Mouse (Mus musculus) intestine, embryonic 14.5 days (tissue): ENCODE data around the gene Npepl1. TPM values are rescaled to one million over a fixed set of nuclear protein-coding genes. Genes with fewer than 3 reads are reported as not detected.

Experiments used
- ATAC-seq: fragments of 200-750 bp; cut with Nextera tagmentation; replicated peaks from 2 replicates; pipeline ENCODE4 v1.8.0; 2017; ENCODE audit warnings: low read depth, moderate number of reproducible peaks, moderate TSS enrichment, moderate library complexity; ENCODE audit not compliant: low FRiP score, low TSS enrichment
- DNase-seq: peaks from one replicate; pipeline ENCODE4 v3.0.0-alpha.2; 2018; ENCODE audit warnings: low spot score
- H3K27ac ChIP-seq: fragments of 300-500 bp; sonication (generic); 2 replicates; pipeline ENCODE4 v1.5.1; 2014; ENCODE audit warnings: low read depth, mild to moderate bottlenecking, control low read depth
- H3K27me3 ChIP-seq: fragments of 300-500 bp; sonication (generic); replicated peaks from 2 replicates; pipeline ENCODE4 v1.6.1; 2014; ENCODE audit warnings: low read length, control low read depth; ENCODE audit not compliant: control insufficient read depth, insufficient read depth
- H3K36me3 ChIP-seq: fragments of 300-500 bp; sonication (generic); 2 replicates; pipeline ENCODE4 v1.6.1; 2014; ENCODE audit warnings: low read length, control low read depth; ENCODE audit not compliant: control insufficient read depth, insufficient read depth
- H3K4me1 ChIP-seq: fragments of 300-500 bp; sonication (generic); replicated peaks from 2 replicates; pipeline ENCODE4 v1.6.1; 2014; ENCODE audit warnings: low read length, control low read depth, mixed read lengths; ENCODE audit not compliant: control insufficient read depth, insufficient read depth
- H3K4me2 ChIP-seq: fragments of 300-500 bp; sonication (generic); 2 replicates; pipeline ENCODE4 v1.6.1; 2014; ENCODE audit warnings: low read length
- H3K4me3 ChIP-seq: fragments of 300-500 bp; sonication (generic); 2 replicates; pipeline ENCODE4 v1.5.1; 2014; ENCODE audit warnings: low read depth, low read length, control low read depth, mixed read lengths
- H3K9ac ChIP-seq: fragments of 300-500 bp; sonication (generic); 2 replicates; pipeline ENCODE4 v1.6.1; 2014; ENCODE audit warnings: mild to moderate bottlenecking, low read length
- H3K9me3 ChIP-seq: fragments of 300-500 bp; sonication (generic); 2 replicates; pipeline ENCODE4 v1.6.1; 2016; ENCODE audit warnings: low read length, control low read depth; ENCODE audit not compliant: control insufficient read depth
- WGBS: fragments of 180-500 bp; shearing (Covaris S2); extraction: QIAGEN DNeasy Blood & Tissue Kit; methylation state at CpG from one replicate; pipeline ENCODE4 v1.1.7; 2014; 5-methylcytosine and 5-hydroxymethylcytosine counted together
- polyA plus RNA-seq: library from polyadenylated mRNA; unstranded; fragments of >200 nt; fragmentation: Nextera tagmentation; extraction: Ambion mirVana; gene quantifications from 2 replicates; pipeline ENCODE4 v1.2.1, GENCODE M21; 2014

Npepl1 gene
- 55.6 and 59.9 TPM in 2 replicates for polyA plus RNA-seq

GRCm38 (mm10) chr2:174109991-174110782, at the start of gene Npepl1:
Npepl1 (plus strand) TSS chr2:174110349.
- WGBS: 3% methylated on average over 80 of the region's 90 CpGs
- ATAC-seq (peak; percentile 93), DNase-seq (peak; percentile 85)
- H3K9me3 ChIP-seq: no peaks in the 10 kb centered on the region
- H3K27ac ChIP-seq: peak within 1 kb of the TSS; percentile 54
- peak within 1 kb of the TSS; percentile 45 for H3K4me3 ChIP-seq
- H3K4me1 ChIP-seq: peaks cover 8% of the 10 kb centered on the region
- peak within 1 kb of the TSS; percentile 74 for H3K4me2 ChIP-seq
- peak within 1 kb of the TSS; percentile 79 for H3K9ac ChIP-seq
- no peaks in the 10 kb centered on the region for H3K27me3 ChIP-seq
- peaks cover 5% of the 10 kb centered on the region; the same call in 1 of the 2 replicates for H3K36me3 ChIP-seq

DNA sequence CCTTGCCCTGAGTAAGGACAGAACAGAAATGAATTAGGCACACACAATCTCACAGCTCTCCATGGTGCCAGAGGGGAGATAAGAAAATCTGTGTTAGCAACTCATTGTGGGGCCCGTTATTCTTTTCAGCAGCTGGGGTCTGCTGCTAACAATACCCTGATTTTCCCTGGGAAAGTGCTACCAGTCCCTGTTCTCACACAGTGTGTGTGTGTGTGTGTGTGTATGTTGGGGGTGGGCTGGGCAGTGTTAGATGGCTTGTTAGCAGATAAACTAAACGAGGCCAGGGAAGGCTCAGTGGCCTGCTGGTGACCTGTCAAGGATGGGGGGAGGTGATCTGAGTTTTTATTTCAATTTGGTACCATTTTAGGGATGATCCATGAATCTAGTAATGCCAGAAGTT, 48.9 kb upstream of the Npepl1 start:
- WGBS: 18% methylated on average over 2 of the region's 2 CpGs
- DNase-seq: peak; percentile 47

DNA sequence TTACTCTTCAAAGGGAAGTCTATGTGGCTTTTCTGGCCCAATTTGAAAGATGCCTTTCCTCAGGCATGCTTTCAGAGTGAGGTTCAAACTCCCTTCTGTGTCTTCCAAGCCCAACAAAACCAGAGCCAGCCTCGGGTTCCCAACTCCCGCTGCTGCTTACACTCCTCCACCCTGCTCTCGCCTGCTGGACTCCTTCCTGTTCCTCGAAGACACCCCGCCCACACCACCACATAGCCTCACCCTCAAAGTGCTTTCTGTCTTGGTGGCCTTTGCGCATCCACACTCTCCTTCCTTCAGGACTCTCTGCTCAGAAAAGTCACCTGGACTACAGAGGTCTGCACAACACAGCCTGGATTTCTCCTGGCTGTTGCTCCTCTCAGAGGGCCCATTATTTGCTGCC, 47.1 kb upstream of the Npepl1 start:
- no peaks in the 10 kb centered on the region for H3K36me3 ChIP-seq
- ATAC-seq (no peak), DNase-seq (peak; percentile 32)
- no peak overlapping the region for H3K27ac ChIP-seq
- WGBS: 67% methylated on average over 6 of the region's 6 CpGs
- no peak overlapping the region for H3K4me2 ChIP-seq
- peaks cover 10% of the 10 kb centered on the region for H3K4me1 ChIP-seq
- no peak overlapping the region for H3K9ac ChIP-seq
- no peaks in the 10 kb centered on the region for H3K9me3 ChIP-seq
- H3K27me3 ChIP-seq: no peaks in the 10 kb centered on the region
- H3K4me3 ChIP-seq: no peak overlapping the region

More for the DNA sequence above, 48.9 kb upstream of the Npepl1 start:
- ATAC-seq: no peak
- H3K4me3 ChIP-seq: no peak overlapping the region
- no peak overlapping the region for H3K27ac ChIP-seq
- no peaks in the 10 kb centered on the region for H3K27me3 ChIP-seq
- H3K4me2 ChIP-seq: no peak overlapping the region
- H3K9me3 ChIP-seq: no peaks in the 10 kb centered on the region
- H3K9ac ChIP-seq: no peak overlapping the region
- H3K4me1 ChIP-seq: peaks cover 10% of the 10 kb centered on the region
- no peaks in the 10 kb centered on the region for H3K36me3 ChIP-seq

- no peaks in the 10 kb centered on the region for H3K36me3 ChIP-seq
- 37% methylated on average over 9 of the region's 9 CpGs for WGBS
- no peak overlapping the region for H3K27ac ChIP-seq
- peaks cover 4% of the 10 kb centered on the region for H3K4me1 ChIP-seq
- H3K4me3 ChIP-seq: no peak overlapping the region
- no peaks in the 10 kb centered on the region for H3K27me3 ChIP-seq
- H3K9ac ChIP-seq: no peak overlapping the region
- ATAC-seq (no peak), DNase-seq (no peak)
- H3K9me3 ChIP-seq: no peaks in the 10 kb centered on the region
- no peak overlapping the region for H3K4me2 ChIP-seq
Observed at GRCm38 (mm10) chr2:174063527-174064211, 46.5 kb upstream of the Npepl1 start.

DNA sequence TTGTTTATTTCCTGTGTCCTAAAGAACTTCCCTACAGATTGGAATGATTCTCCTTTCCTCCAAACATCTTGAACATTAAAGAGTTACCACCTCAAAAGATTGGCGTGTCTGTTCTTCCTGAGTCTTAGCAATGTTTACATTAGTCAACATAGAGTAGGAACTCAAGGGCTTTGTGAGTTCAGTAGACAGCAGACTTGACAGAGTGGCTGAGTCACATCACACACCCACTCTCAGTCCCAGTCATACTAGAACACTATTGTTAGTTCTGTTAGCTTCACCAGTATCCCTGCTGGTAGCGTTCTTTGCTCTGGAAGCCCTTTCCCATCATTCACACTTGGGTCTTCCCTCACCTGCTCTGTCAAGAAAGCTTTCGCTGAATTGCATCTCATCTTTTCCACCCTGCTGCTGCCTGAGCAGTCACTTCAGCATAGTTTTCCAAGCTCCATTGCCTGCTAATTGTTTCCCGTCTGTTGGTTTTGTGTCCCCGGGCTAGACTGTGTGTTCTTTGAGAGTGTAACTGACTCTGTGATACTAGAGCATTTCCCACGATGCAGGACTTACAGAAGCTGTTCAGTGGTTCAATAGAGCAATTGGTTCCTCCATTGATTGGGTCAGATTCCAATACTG, 42.2 kb upstream of the Npepl1 start:
- peaks cover 4% of the 10 kb centered on the region; the same call in 1 of the 2 replicates for H3K4me1 ChIP-seq
- no peaks in the 10 kb centered on the region for H3K27me3 ChIP-seq
- no peak overlapping the region for H3K27ac ChIP-seq
- H3K9me3 ChIP-seq: no peaks in the 10 kb centered on the region
- H3K4me2 ChIP-seq: no peak overlapping the region
- no peak for ATAC-seq
- H3K4me3 ChIP-seq: no peak overlapping the region
- WGBS: 79% methylated on average over 6 of the region's 6 CpGs
- H3K36me3 ChIP-seq: no peaks in the 10 kb centered on the region
- no peak for DNase-seq
- H3K9ac ChIP-seq: no peak overlapping the region

- H3K9ac ChIP-seq: no peak overlapping the region
- DNase-seq (no peak), ATAC-seq (no peak)
- WGBS: 77% methylated on average over 3 of the region's 3 CpGs
- no peak overlapping the region for H3K27ac ChIP-seq
- no peaks in the 10 kb centered on the region for H3K27me3 ChIP-seq
- no peak overlapping the region for H3K4me2 ChIP-seq
- no peaks in the 10 kb centered on the region for H3K36me3 ChIP-seq
- H3K4me1 ChIP-seq: peaks cover 9% of the 10 kb centered on the region; the same call in 1 of the 2 replicates
- H3K9me3 ChIP-seq: no peaks in the 10 kb centered on the region
- H3K4me3 ChIP-seq: no peak overlapping the region
Observed at GRCm38 (mm10) chr2:174069532-174070049, 40.6 kb upstream of the Npepl1 start.

DNA sequence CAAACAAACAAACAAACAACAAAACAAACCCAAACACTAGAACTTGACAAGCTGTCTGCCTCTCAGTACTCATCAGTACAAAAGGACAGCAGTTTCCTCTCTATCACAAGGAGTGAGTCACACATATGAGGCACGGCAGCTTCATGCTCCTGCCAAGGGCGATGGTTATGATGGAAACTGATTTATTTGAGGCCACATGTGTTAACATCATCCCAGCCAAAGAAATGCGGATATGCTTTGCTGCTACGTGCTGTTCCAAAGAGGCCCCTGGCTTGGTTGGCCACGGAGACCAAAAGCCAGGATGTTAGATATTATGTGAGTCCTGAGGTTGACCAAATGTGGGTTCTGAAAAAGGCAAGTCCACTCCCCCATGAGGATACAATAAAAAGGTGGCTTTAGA, 38.7 kb upstream of the Npepl1 start:
- ATAC-seq (no peak), DNase-seq (no peak)
- Histone ChIP-seq H3K4me3 (no peak overlapping the region), H3K4me1 (peaks cover 20% of the 10 kb centered on the region), H3K36me3 (no peaks in the 10 kb centered on the region), H3K9me3 (no peaks in the 10 kb centered on the region), H3K27me3 (no peaks in the 10 kb centered on the region), H3K4me2 (no peak overlapping the region), H3K27ac (no peak overlapping the region), H3K9ac (no peak overlapping the region)
- 82% methylated on average over 5 of the region's 5 CpGs for WGBS

DNA sequence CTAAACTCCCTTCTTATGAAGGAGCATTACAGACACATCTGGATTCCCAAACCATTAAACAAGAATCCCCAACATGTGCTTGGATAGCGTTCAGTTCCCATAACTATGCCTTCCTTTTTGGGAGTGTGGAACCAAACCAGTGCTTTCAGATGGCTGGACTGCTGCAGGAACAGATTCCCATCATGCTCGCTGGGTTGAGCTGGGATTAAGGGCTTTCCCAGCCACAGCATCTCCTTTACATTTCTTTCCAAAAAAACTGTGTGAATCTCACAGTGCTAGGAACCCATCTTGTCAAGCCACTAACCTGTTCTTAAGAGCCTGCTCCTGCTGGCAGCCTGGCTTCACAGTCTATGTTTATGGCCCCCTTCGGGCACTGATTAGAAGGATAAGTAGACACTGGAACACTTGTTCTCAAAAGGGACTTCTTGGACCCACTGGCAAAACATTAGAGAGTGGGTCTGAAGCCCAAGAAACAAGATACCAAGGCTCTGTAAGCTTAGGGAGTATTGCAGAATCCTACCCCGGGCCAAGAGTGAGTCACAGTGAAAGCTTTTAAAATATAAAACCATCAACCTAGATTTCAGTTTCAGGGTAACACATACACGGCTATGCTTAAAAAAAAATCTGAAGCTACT, 36.9 kb upstream of the Npepl1 start:
- Histone ChIP-seq H3K36me3 (no peaks in the 10 kb centered on the region), H3K27ac (no peak overlapping the region), H3K4me1 (peaks cover 21% of the 10 kb centered on the region), H3K27me3 (no peaks in the 10 kb centered on the region), H3K9me3 (no peaks in the 10 kb centered on the region), H3K4me2 (no peak overlapping the region), H3K4me3 (no peak overlapping the region), H3K9ac (no peak overlapping the region)
- 50% methylated on average over 5 of the region's 5 CpGs for WGBS
- ATAC-seq (no peak), DNase-seq (no peak)
